Mouse (Mus musculus): ENCODE measurements around the gene L3hypdh. TPM values are rescaled to one million over a fixed set of nuclear protein-coding genes. Genes with fewer than 3 reads are reported as not detected.
A peak's percentile ranks its signal among the peaks of the same experiment; 100 is the strongest.
"Not testable (repeated sequence)": the region's sequence is repeated elsewhere in the genome, so short reads cannot be mapped to it uniquely, and the experiment has no call there.

L3hypdh gene
- total RNA-seq, 2 experiments from 2014 or later, result 4.5 to 4.9 TPM

DNA sequence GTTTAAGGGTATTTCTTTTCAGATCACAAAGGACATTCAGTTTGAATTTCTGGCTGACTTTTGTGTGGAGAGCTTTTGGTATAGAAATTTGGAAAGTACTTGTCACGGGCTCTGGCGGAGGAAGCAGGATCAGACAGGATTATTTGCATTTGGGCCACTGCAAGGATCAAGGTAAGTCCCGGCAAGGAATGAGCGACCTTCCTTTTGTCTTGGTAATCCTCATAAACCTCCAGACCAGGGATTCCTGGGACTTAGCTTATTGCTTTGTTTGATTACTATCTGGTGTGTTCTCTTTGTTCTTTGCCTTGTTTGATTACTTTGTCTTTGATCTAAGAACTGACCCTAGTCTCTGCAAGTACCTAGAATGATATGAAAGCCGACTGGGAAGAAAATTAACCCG is 31.4 kb downstream of the L3hypdh start:
- no peak for DNase-seq

DNA sequence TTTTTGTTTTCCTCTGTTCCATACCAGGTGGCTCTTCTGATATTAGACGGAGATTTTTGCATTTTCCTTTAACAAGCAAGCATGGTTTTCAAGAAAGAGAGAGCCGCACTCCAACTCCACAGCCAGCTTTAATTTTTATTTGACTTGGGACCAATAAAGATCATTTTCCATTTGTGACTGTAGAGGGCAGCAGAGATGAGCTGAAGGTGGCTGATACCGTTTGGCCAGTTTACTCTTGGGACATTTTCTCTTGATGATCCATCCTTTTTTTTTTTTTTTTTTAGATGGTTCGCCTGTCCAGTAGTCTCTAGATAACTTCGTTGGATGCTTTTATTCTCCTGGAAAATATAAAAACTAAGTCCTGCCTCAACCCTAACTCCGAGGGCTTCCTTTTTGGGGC is 31.9 kb downstream of the L3hypdh start:
- DNase-seq, result no peak

DNA sequence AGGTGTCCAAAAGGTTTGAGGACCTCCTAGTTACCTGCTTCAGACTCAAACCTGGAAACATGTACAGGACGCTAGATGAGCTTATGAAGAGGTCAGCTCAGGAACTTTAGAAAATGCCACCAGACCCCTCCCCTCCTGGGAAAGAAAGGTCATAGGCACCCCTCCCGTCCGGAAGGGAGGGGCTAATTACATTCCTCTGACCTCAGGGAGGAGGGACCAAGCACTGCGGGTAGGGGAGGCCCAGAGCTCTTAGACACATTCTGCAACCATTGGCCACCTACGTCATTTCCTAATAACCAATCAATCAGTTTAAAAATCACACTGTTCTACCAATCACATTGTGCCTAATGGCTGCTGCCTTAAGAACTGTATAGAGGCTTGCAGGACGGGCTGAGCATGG is 32.7 kb downstream of the L3hypdh start:
- no peak for DNase-seq

DNA sequence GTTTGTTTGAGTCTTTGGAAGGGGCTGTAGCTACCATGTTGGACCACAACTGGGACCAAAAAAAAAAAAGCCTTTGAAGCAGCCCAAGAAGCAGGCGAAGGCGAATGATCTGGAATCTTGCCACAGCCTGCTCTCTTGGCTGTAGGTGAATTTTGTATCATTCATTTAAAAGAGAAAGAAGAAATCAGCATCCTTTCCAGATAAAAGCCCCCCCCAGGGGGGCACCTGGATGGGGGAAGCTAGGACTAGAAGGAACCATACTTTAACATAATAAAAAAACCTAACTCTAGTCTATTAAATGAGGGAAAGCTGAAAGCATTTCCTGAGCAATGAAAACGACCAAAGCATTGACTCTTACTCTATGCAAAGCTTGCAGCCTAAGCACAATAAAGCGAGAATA is 34.4 kb downstream of the L3hypdh start:
- no peak for DNase-seq

DNA sequence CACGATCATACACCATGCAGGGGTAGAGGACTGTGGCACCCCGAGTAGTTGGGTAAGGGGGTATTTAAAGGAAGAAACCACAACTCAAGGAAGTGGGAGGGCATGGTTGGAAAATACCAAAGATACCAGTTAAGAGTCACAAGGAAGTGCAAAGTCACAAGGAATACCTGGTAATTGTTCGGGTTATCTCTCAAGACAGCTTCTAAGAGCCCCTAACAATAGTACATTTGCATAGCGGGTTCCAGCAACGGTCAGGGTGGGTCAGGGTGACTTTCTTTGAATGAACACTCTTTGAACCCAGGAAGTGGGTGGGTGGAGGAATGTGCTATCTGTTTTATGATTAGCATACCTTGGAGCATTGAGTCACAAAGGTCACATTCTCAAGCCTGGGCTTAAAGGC is 35.1 kb downstream of the L3hypdh start:
- DNase-seq, result not testable (repeated sequence)

DNA sequence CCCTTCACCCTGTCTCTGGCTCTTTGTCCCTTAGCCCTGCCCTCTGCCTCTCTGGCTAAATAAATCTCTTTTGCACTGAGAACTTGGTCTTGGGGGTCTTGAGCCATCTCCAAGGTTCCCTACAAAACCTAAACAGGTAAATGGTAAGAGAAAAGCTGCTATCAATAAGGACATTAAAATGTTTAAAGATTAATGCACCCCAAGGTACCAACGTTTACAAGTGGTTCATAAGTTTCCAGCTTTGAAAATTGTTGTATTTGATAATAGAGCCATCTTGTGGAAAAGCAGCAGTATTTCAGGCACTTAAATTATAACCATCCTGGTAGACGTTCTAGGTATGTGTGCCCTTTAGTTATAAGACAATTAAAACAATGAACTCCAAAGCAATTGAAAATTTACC is 37.7 kb downstream of the L3hypdh start:
- no peak for DNase-seq

DNA sequence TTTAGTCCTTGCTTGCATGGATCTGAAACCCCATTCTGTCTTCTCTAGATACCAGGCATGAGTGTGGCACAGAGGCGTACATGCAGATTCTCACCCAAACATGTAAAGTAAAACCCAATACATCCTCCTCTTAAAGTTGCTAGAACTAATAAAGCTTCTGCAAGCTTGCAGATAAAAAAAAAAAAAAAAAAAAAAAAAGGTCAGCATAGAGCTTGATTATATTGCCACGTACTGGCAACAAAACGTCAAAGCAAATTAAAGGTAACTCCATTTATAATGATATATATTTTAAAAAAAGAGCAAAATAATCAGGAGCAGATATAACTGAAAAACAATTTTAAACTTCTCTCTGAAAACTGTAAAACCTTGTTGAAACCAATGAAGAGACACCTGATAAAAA is 44.0 kb downstream of the L3hypdh start:
- no peak for DNase-seq

DNA sequence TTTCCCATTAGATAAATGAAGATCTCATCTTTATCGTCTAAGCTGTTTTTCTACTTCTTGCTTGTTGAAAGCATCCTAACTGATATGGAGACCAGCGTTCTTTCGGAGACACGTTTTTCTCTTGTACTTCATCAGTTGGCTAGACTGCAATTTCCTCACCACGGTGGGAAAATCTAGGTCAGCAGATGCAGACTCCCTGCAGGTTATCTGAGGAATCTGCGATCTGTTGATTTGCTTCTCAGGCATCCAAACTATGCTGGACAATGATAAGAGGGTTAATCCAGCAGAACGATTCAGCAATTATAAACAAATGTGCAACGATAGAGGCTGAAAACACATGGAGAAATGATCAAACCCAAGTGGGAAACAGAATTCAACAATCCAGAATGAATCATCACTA is 45.7 kb downstream of the L3hypdh start:
- no peak for DNase-seq

DNA sequence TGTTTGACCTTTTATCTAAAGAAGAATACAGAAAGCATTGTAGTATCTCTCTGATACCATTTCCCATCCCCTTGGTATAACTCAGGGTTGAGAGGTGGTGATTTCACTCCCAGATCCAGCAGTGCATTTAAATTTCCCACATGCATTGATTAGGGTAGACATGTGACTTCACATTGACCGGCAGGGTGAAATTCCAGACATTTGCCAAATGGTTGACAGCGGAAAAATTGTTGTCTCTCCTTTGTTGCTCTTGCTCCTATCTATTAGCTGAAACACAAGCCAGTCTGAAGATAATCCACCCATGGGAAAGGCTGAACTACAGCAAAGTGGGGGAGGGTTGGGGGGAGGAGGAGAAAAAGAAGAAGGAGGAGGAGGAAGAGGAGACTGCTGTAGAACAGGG is 46.4 kb downstream of the L3hypdh start:
- DNase-seq, result no peak

DNA sequence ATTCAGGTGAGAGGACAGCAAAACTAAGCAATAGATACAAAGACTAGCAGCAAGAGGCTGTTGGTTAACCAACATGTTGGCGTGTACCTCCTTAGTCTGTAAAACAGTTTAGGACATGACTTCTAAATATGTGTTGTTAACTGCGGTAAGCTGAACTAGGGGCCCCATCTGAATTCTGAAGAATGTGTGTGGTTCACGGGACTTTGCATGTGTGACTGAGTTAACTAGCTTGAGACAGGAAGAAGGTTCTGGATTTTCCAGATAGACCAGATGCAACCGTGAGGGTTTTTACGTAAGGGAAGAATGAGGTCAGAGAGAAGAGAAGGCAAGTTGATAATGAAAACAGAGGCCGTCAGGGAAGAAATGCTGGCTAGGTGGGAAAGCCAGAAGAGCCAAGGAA is 48.2 kb downstream of the L3hypdh start:
- no peak for DNase-seq

DNA sequence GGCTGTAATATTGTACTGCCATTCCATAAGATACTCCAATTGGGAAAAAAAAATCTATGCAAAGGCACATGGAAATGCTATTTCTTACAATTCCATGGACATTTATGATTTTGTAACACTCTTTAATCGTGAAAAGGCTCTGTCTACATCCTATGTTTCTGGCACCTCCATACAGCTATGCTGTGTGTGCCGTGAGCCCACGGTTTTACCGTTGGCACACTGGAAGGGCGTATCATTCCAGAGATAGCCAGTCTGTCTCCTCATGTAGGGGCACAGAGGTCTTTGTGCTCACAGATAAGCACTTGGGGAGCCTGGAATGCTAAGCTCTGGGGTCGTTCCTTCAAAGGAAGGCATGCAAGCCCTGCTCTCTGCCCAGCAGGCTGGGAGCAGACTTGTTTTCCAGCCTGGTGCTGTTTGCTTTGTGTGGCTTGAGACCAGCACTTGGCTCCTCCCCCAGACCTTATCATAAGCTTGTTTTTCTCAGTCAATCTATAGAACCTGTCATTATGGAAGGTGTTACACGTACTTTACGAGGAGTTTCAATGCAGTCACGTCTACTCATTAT is 49.1 kb downstream of the L3hypdh start:
- no peak for DNase-seq

DNA sequence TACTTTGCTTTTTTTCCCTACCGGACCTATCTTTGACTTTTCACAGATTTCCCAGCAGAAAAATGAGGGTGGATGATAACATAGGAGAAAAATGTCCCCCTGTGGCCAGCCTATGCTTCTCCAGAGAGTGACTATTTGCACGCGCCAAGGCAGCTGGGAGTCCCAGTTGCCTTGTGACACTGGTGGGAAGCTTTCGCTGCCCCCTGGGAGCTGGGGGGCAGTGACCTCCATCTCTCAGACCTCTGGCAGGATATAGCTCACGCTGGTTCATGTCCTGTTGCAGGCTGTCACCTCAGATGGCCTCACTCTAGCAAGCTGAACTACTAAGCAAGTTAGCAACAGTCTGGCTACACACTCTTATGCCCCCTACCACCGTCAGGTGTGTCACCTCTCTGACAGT is 53.4 kb downstream of the L3hypdh start:
- peak; percentile 20 for DNase-seq

DNA sequence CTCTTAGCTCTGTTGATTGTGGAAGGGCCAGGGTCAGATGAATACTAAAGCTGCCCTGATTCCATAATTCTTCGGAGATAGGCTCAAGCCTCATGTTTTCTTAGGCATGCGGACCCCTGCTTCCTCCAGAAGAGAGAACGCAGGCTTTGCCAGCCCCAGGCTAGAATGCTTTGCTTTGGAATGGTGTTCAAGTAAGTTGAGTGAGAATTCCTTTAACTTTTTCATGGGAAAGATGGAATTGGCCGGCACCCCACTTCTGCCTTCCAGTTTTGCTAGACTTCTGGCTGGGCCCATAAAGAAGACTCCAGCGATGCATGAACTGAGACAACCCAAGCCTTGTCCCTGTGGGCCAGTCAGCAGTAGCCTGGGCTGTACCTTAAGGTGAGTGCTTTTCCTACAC is 54.1 kb downstream of the L3hypdh start:
- peak; percentile 29 for DNase-seq

DNA sequence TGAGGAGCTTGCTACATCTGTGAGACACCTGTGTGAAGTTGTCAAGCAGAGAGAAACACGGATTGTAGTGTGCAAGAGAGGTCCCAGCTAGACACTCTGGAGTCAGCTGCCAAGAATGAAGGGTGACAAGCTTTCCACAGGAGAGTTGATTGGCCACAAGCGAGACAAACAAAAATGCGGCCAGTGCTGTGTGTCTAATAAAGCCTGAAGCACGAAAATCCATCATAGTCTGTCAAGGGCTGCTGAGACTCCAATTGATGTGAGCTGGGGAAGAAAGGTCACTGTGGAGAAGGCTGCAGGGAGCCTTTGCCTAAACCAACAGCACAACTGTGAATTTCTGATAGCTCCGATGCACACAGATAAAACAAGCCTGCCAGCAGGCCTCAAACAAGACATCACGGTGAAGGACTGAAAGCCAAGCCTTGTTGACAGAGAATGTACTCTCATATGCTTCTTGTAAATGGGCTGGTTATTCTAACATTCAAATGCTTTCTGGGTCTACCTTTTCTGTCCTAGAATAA is 59.9 kb downstream of the L3hypdh start:
- no peak for DNase-seq

DNA sequence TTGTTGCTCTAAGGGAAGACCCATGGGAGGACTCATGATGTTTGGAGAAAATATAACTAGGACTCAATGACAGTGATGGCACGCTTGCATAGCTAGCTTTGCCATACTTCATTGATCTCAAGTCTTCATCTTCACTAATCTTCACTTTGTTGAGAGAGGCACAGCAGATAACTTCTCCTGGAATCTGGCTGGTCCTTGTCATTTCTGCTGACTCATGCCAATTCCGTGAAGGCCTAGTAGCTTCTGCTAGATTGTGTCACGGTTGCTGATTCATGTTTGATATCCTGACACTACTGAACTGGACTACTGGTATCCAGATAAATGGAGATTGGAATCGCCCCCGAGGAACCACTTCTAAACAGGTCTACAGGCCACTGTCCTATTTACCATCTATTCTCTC is 61.7 kb downstream of the L3hypdh start:
- no peak for DNase-seq

Small RNA genes within 50 kb of the gene (microRNA-seq; reads per million reads assigned to microRNA genes)
- 0 reads per million in 2 experiments for gene Gm24466

Other genes with a start within 250 kb of the L3hypdh start
- gene Gpr135, start 14.3 kb downstream of the L3hypdh start, total RNA-seq (2021), result under 1 TPM; 0.47 to 0.90 TPM
- 10 to 100 TPM; 18.3 to 20.9 TPM for gene Jkamp, start 150 bp upstream of the L3hypdh start, total RNA-seq (2021)
- not detected for gene Ccdc175, start 99.6 kb upstream of the L3hypdh start, total RNA-seq (2021)

Data from gastrocnemius, postnatal 10 days (tissue).